Mouse (Mus musculus) bone marrow macrophage, adult 2 months (primary cell): ENCODE measurements around the gene Adcy5.

Source experiments
- CTCF ChIP-seq: IDR thresholded peaks from 2 replicates; pipeline ENCODE4 v1.5.1; 2012; ENCODE audit warnings: low read depth, mild to moderate bottlenecking, low read length, moderate library complexity
- POLR2A ChIP-seq: IDR thresholded peaks from 2 replicates; pipeline ENCODE4 v1.6.1; 2012; ENCODE audit warnings: mild to moderate bottlenecking, low read depth, low read length, borderline replicate concordance

GRCm38 (mm10) chr16:35308016-35308415 is 153.3 kb downstream of the Adcy5 start:
- TF ChIP-seq POLR2A = no peak
- no peak for TF ChIP-seq CTCF
